Mouse (Mus musculus): ENCODE data around the gene Stra6.

The Stra6 gene

DNA sequence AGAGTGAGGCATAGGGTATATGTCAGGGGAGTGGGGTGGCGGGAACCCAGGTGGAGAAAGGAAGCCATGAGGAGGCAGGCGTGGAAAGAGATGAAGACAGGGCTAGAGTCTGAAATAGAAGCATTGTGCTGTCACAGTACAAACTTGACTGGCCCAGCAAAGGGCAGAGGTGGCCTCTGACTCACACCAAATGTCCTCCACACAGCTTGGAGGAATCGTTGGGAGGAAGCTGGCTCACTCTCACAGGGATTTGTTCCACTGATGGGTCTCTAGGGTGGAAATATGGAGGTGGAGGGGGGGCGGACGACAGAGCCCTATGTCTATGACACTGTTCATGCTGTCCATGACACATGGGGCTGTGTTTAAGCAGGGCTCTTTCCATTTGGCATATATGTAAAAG is 99.6 kb downstream of the Stra6 start:
- no peak for DNase-seq (ENCODE audit: low read depth in 2 of 2, low spot score in 2 of 2)

DNA sequence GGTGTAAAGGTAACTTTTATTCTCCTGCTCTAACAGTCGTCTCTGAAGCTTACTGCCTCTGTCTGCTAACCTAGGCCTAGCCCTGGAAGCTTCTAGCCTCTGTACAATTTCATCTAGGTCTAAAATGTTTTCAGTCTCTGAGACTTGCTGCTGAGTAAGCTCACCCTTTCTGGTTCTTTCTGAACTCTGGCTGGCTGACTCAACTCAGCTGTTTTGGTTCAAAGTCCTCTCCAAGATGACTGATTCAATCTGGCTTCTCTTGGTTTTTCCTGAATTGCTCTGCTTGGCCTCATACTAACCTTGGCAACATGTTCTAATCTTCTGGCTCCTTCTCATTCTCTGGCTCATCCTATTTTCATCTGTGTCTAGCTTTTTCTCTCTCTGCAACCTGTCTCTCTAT is 102.2 kb downstream of the Stra6 start:
- DNase-seq (ENCODE audit: low read depth in 2 of 2, low spot score in 2 of 2) = no peak

DNA sequence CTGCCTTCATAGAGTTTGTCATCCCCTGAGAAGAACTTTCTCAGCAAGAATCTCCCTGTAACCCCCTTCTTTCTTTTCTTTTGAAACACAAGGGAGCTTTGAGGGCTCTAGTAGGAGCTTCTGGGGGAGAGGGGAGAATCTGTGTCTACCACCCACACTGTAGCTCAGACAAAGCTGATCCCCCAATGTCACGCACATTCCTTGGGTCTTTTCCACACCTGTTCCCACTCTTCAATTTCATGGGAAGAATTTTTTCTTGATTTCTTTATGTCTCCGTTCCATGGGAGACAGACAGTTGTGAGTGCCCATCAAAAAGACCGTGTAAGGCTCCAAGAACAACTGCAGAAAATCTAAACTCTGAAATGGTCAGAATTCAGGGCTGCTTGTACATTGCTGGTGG is 105.3 kb downstream of the Stra6 start:
- no peak for DNase-seq (ENCODE audit: low read depth in 2 of 2, low spot score in 2 of 2)

DNA sequence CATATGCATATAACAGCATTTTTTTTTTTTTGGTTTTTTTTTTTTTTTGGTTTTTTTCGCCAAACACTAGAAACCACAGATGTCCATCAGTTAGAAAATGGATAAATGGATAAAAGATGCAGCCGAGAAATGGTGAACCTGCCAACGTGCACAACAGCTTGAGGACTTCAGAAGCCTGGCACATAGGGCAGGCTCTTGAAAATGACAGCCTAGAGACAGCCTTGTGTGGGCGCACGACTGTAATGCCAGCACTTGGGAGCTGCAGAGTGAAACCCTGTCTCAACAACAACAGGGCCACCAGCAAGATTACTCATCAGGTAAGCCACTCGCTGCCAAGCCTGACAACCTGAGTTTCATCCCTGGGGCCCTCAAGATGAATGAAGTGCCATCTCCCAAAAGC is 105.8 kb downstream of the Stra6 start:
- no peak for DNase-seq (ENCODE audit: low read depth in 2 of 2, low spot score in 2 of 2)

DNA sequence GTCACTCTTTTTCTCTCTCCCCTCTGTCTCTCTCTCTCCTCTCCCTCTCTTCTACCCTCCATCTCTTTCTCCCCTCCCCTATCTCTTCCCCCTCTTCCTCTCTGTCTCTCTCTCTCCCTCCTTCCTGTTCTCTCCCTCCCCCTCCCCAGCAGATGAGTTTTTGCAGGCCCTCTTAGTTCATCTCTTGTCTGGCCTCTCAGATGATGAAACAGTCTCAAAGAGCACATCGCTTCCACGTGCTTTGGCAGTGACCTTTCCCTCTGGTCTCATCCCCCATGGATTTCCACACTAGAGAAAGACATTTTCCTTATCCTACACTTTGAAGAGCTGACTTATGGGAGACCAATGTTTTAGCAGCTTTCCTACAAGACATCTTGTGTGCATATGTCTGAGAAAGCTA is 109.3 kb downstream of the Stra6 start:
- DNase-seq (ENCODE audit: low read depth in 2 of 2, low spot score in 2 of 2) = no peak

DNA sequence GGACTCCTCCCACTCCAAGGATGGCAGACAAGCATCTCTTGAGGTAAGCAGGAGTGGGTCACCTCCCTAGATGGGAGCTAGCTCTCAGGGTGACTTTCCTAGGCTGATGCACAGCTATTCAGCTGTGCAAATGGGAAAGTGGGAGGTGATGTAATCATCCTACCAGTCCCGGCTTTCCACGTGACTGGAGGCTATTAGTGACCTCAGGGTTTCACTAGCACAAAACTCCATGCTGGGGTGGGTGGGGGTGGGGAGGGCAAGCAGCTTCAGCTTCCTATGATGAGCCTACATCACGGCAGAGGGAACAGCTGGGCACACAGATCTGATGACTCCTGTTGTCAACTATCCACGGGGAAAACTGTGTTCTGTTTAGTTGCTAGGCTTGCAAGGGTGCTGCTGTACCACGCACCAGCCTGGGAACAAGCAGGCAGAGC is 111.2 kb downstream of the Stra6 start:
- no peak for DNase-seq (ENCODE audit: low read depth in 2 of 2, low spot score in 2 of 2)

DNA sequence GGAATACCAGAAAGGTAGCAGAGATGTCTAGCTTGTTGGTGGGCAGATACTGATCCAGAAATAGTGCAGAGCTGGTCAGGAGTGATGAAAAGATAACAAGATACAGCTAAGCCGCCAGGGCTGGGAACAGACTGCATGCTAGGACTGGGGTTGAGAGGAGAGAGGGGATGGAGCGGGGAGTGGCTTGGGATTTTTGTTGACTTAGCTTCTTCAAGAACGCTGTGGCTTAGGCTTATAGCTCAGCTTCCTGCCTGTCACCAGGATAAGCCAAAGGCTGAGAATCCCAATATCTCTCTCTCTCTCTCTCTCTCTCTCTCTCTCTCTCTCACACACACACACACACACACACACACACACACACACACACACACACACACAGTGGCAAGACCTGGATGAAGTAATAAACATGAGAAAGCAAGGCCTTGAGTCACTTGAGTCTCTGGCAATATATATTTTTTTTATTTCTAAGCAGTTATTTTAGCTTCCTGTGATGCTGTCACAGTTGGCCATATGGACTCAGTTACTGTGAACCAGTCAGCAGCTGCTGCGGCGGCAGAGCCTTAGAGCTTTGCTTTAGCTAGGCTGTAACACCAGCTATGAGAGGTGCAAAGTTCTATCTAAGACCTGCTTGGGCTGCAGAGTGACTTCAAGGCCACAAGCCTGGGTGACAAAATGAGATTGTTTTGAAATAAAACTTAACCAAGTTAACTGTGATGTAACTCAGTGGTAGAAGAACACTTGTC is 112.3 kb downstream of the Stra6 start:
- DNase-seq (ENCODE audit: low read depth in 2 of 2, low spot score in 2 of 2) = no peak

DNA sequence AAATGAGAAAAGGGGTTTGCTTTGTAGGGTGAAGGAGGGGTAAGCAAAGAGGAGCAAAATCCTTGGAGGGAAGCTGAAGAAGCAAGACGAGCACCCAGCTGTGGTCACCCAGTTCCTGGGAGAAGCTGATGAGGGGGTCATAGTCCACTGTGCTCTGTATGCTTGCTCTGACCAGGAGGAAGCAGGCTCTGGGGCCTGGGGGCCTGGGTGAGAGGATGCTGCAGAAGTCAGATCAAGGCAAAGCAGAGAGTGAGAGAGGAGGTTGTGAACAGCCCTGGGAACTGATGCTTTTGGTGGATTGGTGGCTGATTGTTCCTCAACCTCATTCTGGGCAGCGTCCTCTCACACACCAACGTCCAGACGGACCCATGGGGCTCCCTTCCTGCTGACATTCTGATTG is 113.6 kb downstream of the Stra6 start:
- DNase-seq (ENCODE audit: low read depth in 2 of 2, low spot score in 2 of 2) = no peak

DNA sequence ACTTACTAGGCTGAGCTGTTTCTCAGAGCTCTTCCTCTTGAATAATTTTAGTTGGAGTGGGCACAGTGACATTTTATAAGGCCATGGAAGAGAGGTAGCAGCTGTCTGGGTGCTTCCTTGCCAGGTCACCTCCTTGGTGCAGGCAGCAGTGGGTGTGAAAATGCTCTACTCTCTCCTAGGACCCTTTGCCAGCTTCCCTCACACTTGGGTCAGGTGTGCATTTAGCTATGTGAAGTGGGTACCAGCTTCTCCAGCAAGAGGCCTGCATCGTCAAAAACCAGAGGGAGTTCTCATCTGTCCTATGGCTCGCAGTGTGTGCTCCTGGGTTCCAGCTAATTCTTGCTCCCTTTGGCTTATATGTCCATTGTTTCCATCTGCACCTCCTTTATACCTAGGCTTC is 115.8 kb downstream of the Stra6 start:
- no peak for DNase-seq (ENCODE audit: low read depth in 2 of 2, low spot score in 2 of 2)

DNA sequence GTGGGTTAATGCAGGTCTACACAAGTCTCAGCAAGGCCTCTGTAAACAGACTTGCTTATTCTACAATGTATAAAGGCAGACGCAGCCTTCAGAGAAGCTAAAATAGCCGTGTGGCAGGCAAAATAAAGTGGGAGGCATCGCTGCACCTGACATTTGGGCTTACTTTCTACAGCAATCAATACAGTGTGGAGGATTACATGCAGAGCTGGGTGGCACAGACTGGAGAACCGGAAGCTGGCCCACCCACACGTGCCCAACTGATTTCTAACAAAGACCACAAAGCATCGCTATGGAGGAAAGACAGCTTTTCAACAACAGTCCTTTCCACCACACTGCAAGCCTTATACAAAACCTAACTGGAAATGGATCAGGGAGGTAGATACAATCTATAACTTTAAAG is 120.9 kb downstream of the Stra6 start:
- DNase-seq (ENCODE audit: low read depth in 2 of 2, low spot score in 2 of 2) = no peak

DNA sequence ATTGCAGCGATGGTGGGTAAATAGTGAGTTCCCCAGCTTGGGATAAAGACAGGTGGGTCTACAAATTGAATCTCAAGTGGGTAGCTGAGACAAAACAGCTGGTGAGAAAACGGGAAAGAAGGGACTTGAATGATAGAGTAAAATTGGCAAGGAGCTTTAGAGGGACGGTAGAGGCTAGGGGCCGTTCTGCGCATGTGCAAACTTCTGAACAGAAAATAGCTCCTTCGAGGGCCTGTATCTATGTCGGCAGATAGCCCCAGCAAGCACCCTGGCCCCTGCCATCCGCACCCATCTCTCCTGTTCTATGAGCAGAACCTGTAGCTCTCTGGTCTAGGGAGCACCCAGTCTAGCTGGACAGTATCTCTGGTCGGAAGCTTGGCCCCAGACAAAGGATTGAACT is 130.6 kb downstream of the Stra6 start:
- no peak for DNase-seq (ENCODE audit: low read depth in 2 of 2, low spot score in 2 of 2)

DNA sequence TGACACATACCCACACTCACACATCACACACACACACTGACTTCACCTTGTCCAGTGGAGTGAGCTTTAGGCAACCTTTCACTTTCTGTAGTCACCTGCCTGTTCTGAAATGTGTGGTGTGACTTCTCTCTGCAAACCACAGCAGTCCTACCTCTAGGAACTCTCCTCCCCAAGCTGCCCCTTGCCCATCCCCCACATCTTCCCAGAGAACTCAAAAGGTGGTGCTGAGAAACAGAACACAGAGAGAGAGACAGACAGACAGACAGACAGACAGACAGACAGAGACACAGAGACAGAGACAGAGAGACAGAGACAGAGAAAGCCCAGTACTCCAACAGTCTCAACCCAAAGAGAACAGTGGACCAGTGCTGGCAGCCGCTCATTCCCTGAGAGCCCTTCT is 132.1 kb downstream of the Stra6 start:
- no peak for DNase-seq (ENCODE audit: low read depth in 2 of 2, low spot score in 2 of 2)

DNA sequence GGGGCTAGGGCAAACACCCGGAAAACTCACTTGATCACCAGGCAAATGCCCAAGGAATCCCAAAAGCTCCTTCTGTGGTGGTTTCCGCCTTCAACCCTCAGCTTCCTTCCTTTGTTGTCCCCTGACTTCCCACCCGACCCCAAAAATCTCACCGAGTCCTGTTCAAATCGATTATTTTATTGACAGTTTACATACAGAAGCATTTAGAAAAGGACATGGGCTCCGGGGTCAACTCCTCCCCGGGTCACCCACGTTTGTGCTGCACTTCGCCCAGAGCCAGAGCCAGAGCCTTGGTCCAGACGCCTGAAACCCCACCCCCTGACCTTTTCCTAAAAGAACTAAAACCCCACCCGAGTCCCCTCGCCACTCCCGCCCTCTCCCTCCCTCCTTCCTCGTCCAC is 132.6 kb downstream of the Stra6 start:
- DNase-seq (ENCODE audit: low read depth in 2 of 2, low spot score in 2 of 2) = no peak

DNA sequence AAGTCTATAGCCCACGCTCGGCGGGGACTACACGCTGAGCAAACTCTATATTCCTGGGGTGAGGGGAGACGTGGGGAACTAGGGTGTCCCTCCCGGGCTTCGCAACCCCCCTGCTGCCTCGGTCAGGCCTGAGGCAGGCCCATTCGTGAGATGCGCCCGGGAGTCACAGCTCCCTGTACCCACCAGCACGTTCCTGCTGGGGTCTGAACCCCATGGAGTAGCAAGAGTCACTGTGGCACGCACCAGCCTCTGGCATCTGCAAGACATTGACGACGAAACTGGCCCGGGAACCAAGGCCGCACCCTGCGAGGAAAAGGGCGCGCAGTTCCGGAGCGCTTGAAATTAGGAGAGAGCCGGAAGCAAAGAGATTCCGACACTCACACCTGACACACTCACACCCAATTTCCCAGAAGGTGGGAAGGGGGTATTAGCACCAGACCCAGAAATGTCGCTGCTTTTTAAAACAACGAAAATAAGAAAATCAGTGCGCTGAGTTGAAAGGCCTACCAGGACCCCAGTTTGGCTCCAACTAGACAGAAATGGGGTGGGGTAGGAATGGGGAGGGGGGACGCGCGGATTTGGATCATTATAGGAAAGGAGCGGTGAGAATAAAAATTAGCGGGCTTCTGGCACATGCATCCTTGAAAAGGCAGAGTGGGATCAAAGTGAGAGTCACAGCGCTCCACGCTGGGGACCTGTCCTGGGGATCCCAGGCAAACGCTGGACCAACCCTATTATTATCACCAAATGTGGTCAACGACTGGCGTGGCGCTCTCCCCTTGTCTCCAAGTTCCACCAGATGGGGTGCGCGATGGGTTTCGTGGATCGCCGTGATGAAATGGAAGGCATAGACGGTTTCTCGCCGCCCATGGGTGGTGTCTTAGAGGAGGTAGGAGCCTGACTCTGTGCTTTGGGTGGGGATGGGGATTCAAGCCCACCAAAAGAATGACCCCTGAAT is 133.3 kb downstream of the Stra6 start:
- no peak for DNase-seq (ENCODE audit: low read depth in 2 of 2, low spot score in 2 of 2)

DNA sequence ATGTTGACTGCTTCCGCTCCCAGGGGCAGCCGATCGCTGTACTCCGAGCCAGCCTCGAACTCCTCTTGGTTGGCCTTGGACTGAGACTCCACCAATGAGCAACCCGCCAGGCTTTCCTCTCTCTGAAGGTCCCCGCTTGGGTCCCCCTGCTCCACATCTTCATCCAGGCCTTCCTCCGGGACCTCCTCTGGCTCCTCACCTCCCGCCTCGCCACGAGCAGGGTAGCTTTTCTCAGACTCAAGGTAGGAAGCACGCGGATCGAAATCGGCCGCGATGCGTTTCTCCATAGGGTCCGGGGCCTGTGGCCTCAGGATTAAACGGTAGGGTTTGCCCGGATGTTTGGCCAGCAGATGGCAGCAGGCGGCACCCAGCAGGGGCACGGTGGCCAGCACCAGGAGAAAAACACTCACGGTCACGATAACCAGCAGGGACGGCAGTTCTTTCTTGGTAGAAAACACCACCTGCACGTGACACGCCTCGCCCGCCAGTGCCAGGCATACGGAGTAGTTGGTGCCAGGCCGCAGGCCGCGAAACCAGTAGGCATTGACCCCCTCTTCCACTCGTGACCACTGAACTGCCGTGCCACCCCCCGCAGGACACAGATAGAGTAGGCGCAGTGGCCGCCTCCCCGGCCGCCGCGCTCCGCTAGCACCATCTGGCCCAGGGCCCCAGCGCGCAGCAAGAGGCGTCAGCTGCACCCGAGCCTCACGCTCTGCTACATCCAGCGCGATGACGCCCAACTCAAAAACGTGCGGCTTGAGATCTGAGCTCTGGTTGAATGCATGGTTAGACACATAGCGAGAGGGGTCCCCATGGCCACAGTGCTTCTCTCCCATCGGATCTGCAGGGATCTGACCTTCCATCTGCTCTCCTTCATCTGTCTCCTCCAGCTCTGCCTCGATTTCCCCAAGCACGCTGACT is 134.5 kb downstream of the Stra6 start:
- no peak for DNase-seq (ENCODE audit: low read depth in 2 of 2, low spot score in 2 of 2)

DNA sequence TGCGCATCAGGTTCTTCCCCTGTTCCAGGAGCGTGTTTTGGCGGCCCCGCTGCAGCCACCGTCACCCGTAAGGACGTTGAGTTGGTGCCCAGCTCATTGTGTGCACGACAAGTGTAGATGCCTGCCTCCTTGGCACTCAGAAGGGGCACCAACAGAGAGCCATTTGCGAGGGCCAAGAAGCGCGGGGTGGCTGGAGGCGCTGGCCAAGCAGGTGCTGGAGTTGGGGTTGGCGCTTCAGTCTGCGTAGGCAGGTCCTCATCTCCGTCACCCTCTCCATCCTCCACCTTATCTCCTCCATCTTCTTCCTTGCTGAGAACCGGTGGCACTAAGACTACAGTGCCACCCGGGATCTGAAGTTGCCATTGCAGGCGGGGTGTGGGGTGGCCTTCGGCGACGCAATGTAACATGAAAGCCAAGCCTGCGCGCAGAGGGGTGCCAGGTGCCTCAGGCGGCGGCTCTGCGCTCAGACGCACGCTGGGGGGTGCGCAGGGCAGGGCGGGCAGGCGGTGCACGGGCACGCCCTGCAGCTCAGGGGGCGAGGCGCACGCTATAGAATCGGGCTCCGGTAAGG is 135.3 kb downstream of the Stra6 start:
- DNase-seq (ENCODE audit: low read depth in 2 of 2, low spot score in 2 of 2) = no peak

DNA sequence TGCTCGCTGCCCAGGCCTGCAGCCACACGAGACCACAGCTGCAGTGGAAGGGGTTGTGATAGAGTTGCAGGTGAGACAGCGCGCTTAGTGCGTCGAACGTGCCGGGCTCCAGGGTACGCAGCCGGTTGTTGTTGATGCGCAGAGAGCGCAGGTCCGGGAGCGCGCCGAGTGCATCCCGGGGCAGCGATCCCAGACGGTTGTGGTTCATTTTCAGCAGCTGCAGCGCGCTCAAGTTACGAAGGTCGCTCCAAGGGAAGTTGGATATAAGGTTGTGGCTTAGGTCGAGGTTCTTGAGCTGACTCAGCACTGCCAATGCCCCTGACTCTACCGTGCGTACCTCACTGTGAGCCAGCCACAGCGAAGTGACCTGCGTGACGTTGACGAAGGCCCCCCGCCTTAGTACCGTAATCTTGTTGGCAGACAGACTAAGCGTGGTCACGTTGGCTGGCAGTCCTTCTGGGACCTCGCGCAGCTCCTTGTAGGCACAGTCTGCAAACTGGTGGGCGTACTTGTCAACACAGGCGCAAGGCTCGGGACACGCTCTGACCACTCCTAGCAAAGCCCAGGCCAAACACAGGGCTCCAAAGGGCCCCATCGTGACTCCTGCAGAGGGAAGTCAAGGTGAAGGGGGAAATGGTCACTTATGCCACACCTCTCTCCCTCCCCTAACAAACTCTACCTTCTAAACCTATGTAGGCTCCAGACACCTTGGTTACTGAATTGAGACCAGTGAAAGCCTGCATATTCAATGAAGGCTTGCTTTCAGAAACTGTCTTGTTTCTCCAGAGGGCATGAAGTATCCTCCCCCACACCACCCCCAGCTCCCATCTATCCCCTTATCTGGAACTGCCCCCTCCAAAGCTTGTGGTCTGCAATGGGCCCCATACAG is 136.0 kb downstream of the Stra6 start:
- DNase-seq (ENCODE audit: low read depth in 2 of 2, low spot score in 2 of 2) = no peak

DNA sequence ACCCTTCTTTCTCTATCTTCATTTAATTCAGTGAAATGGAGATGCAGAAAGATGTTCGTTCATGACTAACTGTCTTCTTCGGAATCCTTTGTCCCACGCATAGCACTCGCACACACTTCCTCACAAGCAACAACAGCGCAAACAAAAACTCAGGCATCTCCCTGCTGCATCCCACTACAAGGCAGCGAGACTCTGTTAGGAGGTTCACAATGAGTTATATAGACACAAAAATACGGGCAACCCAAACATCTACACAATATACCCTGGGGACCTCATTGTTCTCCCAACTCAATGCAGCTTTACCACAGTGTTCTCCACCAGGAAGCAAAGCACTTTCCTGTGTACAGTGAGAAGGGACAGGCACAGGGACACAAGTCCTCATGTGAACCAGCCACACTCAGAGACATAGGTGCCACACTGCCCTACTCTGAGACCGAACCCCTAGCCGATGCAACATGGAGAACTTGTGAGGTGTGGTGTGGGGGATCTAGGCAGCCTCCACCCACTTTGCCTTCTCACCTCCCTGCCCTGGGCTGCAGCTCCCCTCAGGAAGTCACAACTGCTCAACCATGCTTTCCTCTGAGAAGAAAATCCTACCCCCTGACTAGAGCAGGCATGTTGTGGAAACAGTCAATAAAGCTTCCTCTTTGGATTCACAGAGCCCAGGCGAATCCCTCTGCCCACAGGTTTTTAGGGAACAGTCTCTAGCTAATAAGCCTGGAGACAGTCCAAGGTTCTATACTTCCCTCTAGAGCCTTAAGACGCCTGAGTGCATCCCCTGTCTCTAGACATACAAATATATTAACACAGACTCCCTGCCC is 136.9 kb downstream of the Stra6 start:
- no peak for DNase-seq (ENCODE audit: low read depth in 2 of 2, low spot score in 2 of 2)
